Mouse (Mus musculus) left cerebral cortex, postnatal 10 days (tissue): Measurements from ENCODE around the gene Fmo2. TPM values are rescaled to one million over a fixed set of nuclear protein-coding genes. Genes with fewer than 3 reads are reported as not detected.
A peak's percentile ranks its signal among the peaks of the same experiment; 100 is the strongest.

ENCODE experiments used
- DNase-seq, 2 experiments: peaks; one replicate each; pipeline ENCODE4 v3.0.0; 2021 to 2022; ENCODE audit warnings: low spot score in 2 of 2, mixed read lengths in 1 of 2; ENCODE audit errors: extremely low spot score in 1 of 2
- intact Hi-C: fragments of 180-260 bp; cut with DNase I; formaldehyde crosslinking; loops from one replicate; pipeline ENCODE4 v1.15.1; 2025
- total RNA-seq, 2 experiments: library from RNA; stranded (reverse); gene quantifications; 2 replicates each; pipeline ENCODE4 v1.2.3; 2021

Fmo2 gene
- under 1 TPM; 0.45 to 0.99 TPM for total RNA-seq

DNA sequence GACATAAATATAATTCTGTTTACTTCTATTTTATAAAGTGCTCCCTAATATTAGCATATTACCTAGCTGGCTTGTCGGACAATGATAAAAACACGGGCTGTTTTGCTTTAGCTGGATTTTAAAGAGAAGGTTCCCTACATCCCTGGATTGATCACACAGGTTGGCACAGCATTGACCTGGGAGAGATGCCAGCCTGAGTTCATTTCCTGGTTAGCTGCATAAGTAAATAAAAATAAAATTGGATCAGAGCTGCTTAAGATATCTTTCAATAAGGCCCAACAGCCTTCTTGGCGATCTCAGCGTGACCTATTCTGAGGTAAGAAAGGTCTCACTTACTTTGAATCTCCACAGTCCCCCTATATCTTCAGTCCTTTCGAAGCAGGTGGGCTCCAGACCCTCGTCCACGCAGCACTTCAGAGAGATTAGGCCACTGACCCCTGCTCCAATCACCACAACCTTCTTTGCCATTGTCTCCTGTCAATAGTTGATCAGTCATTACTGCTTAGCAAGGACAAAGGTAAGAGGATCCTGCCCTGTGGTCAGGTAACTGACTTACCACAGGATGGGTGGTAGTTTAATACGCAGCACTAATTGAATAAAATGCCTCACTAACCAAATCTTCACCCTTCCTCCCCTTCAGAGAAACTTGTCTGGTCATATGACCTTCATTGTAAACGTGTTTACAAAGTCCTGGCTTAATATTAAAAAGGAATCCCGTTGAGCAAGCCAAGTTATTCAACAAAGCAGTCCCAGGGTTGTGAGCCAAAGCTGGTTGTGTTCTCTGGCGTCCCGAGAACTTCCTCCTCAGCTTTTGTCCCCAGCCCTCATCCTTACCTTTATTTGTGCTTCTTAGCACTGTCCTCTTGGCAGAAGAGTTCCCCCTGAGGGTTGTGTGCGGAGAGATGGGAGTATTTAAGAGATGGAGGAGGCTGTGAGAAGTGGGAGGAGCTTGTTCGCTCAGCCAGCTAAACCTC, at the start of gene Fmo2:
Fmo2 (minus strand) TSS at position 889 of the 974 bp plus-strand sequence.
- no peak for DNase-seq
- intact Hi-C loops: loop anchor here (2.0 to 5.0 kb wide), 2 partner anchors 159 to 174 kb away; no protein-coding TSS in a partner anchor

DNA sequence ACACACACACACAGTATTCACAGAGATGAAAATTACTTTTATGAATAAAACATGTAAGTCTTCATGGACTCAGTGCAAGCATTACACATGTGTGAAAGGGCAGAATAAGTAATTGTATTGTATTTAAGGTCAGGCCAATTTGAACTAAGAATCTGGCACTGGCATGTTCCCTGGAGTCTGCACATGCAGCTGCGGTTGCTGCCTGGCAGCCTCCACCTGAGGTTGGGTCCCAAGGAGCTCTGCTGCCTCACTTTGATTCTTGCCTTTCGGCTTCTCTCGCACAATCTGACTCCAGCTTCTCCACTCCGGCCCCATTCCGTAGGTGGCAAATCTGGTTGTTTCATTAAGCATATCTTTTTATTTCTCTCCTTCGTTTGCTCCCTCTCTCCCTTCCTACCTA, 49.4 kb upstream of the Fmo2 start:
- intact Hi-C loops: no loop called here
- DNase-seq: no peak

DNA sequence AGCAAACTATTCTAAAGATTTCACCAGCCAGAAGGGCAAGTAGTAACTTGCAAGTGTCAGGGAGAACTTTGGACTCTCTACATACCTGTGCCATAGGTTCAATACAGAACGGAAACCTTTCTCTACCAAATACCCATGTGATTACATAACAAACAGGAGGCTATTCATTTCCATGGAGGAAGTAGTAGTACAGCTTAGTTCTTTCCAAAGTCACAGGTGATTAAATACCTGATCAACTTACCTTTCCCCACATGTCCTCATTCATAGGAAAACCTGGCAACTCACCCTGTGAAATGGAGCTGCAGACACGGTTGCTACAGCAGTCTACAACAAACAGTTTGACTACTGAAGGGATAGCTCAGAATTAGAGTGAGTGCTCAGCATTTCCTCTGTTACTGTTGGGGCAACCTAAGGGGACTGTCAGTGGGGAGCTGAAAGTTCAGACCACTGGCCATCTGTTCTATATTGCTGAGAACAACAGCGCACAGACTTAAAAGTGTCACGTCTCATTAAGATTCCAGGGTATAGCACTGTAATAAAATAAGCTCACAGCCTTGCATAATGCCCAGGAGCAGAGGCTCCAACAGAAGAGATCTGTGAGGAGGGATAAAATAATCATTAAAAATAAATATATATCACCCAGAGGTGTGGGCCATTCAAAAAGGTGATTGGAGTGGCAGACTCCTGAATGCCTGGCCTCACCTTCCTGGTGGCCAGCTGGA, 48.5 kb upstream of the Fmo2 start:
- intact Hi-C loops: no loop called here
- no peak for DNase-seq

DNA sequence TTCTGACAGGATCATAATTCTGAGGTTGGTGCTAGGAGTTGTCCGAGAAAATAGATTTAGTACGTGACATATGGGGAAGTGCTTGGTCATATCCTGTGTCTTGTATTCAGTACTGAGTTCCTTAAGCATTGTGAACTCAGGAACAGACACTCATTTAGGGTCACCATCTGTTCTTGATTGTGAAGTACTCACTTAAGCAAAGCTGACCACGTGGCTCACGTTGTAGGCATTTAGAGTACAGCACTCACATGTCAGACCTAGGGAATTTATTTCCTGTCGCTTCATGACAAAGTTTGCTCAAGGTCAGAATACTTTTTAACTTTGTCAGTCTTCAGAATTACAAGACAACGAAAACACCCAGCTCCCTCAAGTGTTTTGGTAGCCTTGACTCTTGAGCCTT, 45.2 kb upstream of the Fmo2 start:
- intact Hi-C loops: no loop called here
- DNase-seq: no peak

DNA sequence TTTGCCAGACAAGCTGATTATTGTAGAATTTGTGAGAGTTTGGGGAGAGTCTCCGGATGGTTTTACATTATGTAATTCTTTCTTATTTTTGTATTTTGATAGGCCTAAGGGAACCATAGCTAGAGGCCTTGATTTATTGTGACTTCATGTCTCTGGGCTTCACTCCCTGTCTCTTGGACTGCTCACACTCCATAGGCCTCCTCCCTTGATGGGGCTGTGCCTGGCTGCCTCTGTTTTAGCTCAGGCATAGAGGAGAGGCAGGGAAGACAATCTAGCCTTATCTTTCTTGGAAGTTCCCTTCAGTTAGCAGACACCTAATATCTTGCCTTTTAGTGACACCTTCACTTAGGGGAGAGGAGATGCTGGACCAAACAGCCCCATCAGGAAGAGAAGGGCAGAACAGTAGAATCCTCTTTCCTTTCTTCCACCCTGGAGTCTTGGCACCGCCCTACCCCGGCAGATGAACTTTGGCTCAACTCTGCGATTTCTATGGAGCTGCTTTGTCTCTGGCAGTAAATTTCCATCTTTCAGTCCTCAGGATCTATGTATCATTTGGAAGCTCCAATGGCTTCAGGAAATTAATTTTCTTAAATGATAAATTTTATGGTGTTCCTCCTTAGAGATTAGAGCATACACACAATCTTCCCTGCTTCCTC, 40.3 kb upstream of the Fmo2 start:
- no peak for DNase-seq
- intact Hi-C loops: no loop called here

DNA sequence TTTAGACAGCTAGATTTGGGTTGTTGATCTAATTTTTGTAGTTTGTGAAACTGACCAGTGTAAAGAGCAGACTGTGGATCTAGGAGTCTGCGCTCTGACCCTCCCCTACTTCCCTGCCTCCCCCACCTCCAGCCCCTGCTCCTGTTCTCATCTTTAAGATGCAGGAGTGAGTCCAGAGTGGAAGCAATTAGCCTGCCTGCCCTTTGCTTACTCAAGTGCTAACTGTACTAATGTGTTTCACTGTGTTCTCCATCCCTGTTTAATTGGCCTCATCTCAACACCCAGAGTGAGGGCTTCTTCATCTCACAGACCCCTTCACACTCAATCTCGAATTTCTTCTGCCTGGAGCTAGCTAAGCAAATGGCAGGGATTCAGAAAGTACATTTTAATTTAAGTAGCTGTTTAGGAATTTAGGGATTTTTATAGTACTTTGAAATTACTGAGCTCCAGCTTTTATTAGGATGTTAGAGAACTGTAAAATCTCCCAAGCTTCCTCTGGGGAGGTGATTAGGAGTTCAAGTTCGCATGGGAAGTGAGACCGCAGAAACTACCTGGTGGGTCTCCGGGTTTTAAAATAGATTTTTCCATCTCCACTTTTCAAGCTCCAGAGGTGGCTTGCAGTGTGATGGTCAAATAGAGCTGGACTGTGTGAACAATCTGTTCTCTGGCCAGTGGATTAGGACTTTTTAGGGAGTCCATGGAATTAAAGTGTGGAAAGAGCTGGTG, 39.6 kb upstream of the Fmo2 start:
- DNase-seq: peak in 1 of 2 experiments; percentile 3
- intact Hi-C loops: no loop called here

DNA sequence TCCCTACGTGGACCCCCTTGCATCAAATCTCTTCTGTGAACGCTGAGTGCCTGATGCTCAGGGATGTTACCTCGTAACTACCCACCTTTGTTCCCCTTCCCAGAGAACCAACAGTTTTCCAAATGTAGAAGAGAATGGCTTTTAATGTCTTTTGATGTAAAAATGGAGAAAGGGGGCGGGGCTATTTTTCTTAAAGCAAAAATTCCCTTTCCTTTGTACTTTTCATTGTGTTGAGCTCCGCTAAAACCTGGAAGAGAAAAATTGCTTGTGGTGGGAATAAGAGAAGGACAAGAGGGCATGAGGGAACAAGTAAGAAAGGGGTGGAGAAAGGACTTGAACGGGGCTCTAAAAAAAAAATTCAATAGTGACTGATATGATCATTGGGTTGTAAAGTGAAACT, 38.9 kb upstream of the Fmo2 start, which contains the start of gene Fmo6:
Fmo6 (minus strand) TSS at position 101 of the 400 bp plus-strand sequence.
- intact Hi-C loops: no loop called here
- no peak for DNase-seq

DNA sequence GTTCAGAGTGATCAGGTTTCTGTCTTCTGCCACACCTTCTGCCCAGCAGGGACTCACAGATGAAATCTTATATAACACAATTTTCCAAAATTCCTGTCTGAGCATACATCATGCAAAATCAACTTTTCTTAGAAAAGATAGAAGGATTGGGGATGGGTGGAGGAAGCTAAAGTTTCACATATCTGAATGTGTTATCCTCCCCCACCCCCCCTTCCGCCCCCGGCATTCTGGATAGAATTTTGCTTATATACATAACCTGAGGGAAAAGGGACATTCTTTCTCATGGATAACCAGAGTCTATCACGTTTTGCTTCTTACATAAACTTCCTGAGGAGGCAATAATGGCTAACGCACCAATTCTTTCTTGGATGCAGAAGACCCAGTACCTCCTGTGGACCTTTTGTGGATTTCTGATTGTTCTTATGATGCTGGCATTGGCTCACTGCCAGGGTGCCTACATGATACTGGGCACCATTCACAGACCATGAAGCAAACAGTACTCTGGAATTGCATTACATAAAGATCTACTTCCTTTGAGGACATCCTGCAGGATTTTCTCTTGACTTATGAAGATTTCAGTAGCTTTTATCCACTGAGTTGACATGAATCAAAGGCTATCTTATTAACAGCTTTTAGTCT, 36.0 kb upstream of the Fmo2 start:
- intact Hi-C loops: no loop called here
- DNase-seq: no peak

DNA sequence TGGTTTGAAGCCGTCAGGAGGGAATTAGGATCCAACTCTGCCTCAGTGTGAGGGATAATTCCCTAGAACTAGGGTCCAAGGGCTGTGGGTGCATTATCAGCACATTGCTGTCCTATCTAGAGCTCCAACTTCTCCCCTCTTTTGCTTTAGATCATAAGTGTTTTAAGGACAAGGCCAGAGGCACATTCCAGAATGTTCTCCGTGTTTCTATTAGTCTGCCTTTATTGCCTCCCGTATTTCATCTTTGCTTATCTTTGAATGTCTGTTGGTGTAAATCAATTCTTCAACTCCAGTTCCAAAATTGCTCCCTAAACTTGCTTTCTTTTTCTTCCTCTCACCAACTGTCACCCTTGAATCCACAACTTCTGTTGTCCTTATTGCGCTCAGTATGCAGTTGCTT, 33.9 kb upstream of the Fmo2 start:
- no peak for DNase-seq
- intact Hi-C loops: no loop called here

DNA sequence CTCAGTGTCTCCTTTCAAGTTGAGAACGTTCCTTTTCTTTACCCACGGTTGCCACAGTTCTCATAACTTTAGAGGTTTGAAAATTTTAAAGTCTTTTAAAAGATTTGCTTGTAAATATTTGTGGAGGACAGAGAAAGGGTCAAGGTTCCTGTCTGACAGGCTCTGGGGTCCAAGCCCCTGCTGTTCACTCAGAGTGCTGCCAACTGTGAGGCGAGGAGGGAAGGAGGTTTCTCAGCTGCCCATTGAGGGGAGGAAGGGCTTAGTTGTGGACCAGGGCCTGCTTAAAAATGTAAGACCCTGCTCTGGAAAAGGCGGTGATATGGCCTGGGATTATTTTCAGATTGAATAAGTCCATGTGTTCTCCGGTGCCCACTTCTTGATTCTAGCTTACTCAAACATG, 33.4 kb upstream of the Fmo2 start:
- peak in 1 of 2 experiments; percentile 34 for DNase-seq
- intact Hi-C loops: no loop called here

DNA sequence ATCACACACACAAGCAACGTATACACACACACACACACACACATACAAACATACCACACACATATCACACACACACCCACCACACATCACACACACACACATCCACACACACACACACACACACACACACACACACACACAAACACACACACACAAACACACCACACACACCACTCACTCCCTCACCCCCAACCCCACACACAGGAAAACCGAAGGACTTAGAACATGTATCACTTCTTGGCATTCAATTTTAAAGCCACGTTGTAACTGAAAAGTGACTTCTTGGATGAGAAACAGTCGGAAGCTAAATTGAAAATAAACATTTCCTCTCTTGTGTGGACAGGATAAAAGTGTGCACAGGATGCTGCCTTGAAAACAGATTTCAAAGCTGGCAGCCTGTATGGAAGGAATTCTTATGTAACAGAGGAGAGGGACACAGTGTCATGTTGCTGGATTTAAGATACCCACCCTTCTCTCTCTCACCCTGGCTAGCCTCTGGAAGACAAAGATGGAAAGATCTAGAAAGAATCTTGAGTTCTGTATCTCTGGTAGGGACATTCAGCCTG, 32.9 kb upstream of the Fmo2 start:
- DNase-seq: no peak
- intact Hi-C loops: no loop called here

DNA sequence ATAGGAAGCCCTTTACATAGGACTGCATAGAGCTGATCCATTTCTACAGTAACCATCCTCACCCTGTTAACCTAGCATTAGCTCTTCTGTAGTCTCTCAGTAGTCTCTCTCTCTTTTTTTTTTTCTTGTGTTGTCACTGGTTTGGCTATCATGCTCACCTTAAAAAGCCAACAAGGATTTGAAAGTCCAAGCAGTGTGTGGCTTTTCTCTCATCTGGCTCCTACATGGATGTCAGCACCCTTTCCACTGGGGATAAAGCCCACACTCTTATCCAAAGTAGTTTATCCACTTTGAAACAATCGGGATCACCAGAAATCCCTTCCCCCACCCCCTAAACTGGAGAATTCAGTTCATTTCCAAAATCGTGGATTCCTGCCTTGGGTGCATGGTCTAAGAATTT, 32.1 kb upstream of the Fmo2 start:
- DNase-seq: no peak
- intact Hi-C loops: no loop called here

DNA sequence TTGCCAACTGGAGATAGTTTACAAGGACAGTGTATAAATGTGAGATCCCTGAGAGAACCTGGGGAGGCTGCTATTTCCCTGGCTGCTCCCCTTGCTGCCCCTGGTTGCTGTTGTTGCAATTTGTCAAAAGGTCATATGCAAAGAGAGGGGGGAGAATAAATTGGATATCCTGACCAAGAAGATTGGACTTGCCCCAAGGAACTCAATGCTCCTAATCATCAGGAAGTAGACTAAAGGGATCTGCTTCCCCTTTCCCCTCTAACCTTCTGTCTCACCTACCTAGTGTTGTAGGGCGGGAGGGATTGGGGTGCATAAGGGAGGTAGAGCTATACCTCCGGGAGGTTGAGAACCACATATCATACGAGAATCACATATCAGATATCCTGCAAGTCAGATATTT, 30.6 kb upstream of the Fmo2 start:
- intact Hi-C loops: no loop called here
- no peak for DNase-seq

DNA sequence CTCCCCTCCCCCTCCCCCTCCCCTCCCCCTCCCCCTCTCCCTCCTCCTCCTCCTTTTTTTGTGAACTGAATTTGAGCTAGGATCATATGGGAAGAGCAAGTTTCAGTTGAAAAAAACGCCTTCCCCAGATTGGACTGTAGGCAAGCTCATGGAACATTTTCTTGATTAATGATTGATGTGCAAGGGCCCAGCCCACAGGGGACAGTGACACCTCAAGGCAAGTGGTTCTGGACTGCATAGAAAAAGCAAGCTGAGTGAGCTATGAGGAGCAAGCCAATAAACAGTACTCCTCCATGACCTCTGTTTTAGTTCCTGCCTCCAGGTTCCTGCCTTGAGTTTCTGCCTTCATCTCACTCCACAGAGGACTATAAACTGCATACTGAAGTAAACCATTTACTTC, 26.6 kb upstream of the Fmo2 start:
- DNase-seq: no peak
- intact Hi-C loops: no loop called here

DNA sequence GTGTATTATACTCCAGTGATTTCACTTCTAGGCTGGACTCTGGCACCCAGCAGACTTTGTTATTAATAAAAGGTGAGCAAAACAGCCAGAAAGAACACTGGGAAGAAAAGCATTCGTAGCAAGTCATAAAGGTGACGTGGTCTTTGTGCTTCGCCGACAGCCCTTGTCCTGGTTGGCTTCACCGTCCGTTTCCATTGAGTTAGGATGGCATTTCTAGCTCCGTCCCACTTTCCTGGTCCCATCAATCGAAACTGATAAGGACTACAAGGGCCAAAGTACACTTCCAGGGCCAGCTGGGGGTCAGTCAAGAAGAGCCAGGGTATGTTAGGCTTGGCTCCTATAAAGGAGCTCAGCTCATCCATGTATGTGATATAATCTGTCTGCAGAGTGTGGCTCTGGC, 18.1 kb upstream of the Fmo2 start:
- no peak for DNase-seq
- intact Hi-C loops: no loop called here

DNA sequence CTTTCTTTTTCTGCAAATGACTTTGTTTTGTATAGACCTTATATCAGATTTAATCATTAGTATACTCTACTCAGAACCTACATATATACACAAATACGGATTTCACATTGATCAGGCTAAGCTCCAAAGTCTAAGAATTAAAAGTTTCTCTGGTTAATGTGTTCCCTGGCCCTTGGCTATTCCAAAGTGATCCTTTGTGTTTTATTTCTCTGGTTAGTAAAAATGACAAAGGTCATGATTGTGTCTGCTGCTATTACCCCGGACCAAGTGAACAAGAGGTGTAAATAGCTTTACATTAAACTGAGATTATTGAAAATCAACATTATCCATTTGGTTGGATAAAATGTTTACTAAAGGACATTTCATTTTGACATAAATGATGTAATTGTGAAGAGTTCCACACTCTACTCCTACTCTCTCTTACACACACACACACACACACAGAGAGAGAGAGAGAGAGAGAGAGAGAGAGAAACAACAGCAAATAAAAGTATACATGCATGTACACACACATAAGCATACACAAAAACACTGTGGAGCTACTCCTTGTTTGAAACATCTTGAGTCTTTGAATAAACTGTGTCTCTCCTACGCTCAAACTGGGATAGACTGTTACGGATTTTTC, 16.5 kb upstream of the Fmo2 start:
- intact Hi-C loops: no loop called here
- DNase-seq: no peak

DNA sequence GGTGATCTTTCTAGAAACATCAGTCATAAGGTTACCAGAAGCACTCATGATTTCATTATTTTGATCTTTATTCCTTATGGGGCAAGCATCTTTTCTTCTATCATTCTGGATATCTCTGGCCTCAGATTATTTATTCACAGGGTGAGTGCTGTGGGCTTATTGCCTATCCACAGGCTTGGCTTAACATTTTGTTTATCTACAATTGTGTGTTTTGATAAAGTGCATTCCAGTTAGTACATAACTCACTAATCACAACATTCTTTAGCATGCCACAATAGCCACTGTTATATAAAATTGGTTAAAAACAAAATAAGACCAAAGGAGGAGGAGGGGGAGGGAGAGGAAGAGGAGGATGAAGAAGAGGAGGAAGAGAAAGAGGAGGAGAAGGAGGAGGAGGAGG, 13.6 kb upstream of the Fmo2 start:
- intact Hi-C loops: no loop called here
- DNase-seq: no peak

DNA sequence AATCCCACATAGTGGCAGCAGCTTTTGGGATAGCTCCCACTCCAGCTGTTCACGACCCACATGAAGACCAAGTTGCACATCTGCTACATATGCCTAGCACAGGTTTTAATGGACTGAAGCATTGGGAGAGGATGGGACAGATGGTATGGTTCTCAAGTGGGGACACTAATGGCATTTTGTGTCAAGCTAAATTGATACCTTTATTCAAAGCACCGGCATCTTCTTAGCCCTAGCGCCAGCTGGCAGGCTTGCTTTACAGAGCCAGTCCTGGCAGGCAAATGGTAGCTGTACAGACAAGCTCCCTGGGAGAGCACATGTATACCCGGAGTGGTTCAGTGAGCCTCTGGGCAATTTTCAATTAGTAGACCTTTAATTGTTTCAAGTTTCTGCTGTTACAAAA, 3.4 kb upstream of the Fmo2 start:
- no peak for DNase-seq
- intact Hi-C loops: no loop called here
